Comparison of ENCODE assay signal across 24 mouse cellular contexts in genomic region chr13:54037936-54038335, GRCm38 (mm10). TPM values are rescaled to one million over a fixed set of nuclear protein-coding genes. Genes with fewer than 3 reads are reported as not detected.
DNase-seq lines count a peak whose midpoint lies in the region; ATAC-seq and TF ChIP-seq lines count a peak whose summit lies in the region.
"Had no signal": no experiment of that assay in that cellular context is flagged by ENCODE, and none has a peak within 500 bp of the region (broad histone marks: within the 10 kb centered on the region; RNA-seq: fewer than 3 reads in every experiment).

No protein-coding gene starts in this region.

- no peaks in the 10 kb centered on the region for H3K36me3 ChIP-seq in lung, embryonic 14.5 days (ENCODE audit: insufficient read depth)
- H3K36me3 ChIP-seq: embryonic facial prominence, embryonic 10.5 days; forebrain, embryonic 10.5 days; G1E; heart, embryonic 15.5 days; hindbrain, embryonic 12.5 days had no signal

- H3K4me3 ChIP-seq in lung, embryonic 14.5 days (ENCODE audit: low read depth, low read length), result no peak overlapping the region
- H3K4me3 ChIP-seq: embryonic facial prominence, embryonic 10.5 days; forebrain, embryonic 10.5 days; gastrocnemius, adult 2 months; heart, embryonic 15.5 days; hindbrain, embryonic 12.5 days had no signal

- DNase-seq in heart, postnatal 4 days, result peak; percentile 8
- no peak for DNase-seq in heart, adult 8-10 months (ENCODE audit: low spot score)
- DNase-seq in lung, embryonic 14.5 days, result peak; percentile 20
- no peak for DNase-seq in lung, postnatal 36 days
- DNase-seq in 3T3-L1 (ENCODE audit: low read depth, low spot score), result peak; percentile 4
- peak; percentile 0 for DNase-seq in fibroblast of lung, adult 2 months (ENCODE audit: low read depth)
- DNase-seq in adrenal gland, adult 8-10 months, result no peak
- DNase-seq: adrenal gland, postnatal 14 days; B cell, adult 2 months; cerebellum, adult 2 months; cerebellum, postnatal 10 days; gastrocnemius, adult 2 months; gastrocnemius, postnatal 25 days had no signal

- no peaks in the 10 kb centered on the region for H3K4me1 ChIP-seq in lung, embryonic 14.5 days (ENCODE audit: insufficient read depth)
- H3K4me1 ChIP-seq: forebrain, embryonic 10.5 days; heart, embryonic 15.5 days; hindbrain, embryonic 12.5 days had no signal

- H3K9me3 ChIP-seq in lung, embryonic 14.5 days (ENCODE audit: low read depth, low read length), result no peaks in the 10 kb centered on the region
- H3K9me3 ChIP-seq: embryonic facial prominence, embryonic 10.5 days; forebrain, embryonic 10.5 days; G1E; heart, embryonic 15.5 days had no signal

- H3K9ac ChIP-seq in lung, embryonic 14.5 days, result no peak overlapping the region
- H3K9ac ChIP-seq: heart, embryonic 15.5 days; hindbrain, embryonic 12.5 days had no signal

- H3K27me3 ChIP-seq in lung, embryonic 14.5 days (ENCODE audit: insufficient read depth, low read length), result no peaks in the 10 kb centered on the region
- H3K27me3 ChIP-seq: heart, embryonic 15.5 days; hindbrain, embryonic 12.5 days had no signal

- no peak for TF ChIP-seq CTCF in lung, embryonic 14.5 days (IDR thresholded peaks at IDR 0.05; ENCODE audit: low read depth)

- H3K4me2 ChIP-seq in lung, embryonic 14.5 days, result no peak overlapping the region
- H3K4me2 ChIP-seq: heart, embryonic 11.5 days; heart, embryonic 15.5 days; hindbrain, embryonic 12.5 days had no signal

- WGBS in lung, embryonic 14.5 days, result 51% methylated on average over 4 of the region's 4 CpGs

- H3K27ac ChIP-seq in lung, embryonic 14.5 days (ENCODE audit: low read depth), result no peak overlapping the region
- H3K27ac ChIP-seq: embryonic facial prominence, embryonic 10.5 days; forebrain, embryonic 10.5 days; gastrocnemius, adult 2 months; heart, embryonic 15.5 days; hindbrain, embryonic 12.5 days had no signal

- no peak for ATAC-seq in lung, embryonic 14.5 days (ENCODE audit: insufficient read depth)
- ATAC-seq: CD4-positive, CD25-positive, alpha-beta regulatory T cell, adult 4 months; forebrain, embryonic 14.5 days; hindbrain, embryonic 16.5 days; inflammation-experienced regulatory T-cells, adult 6 months had no signal

RNA-seq across cellular contexts. Expression of gene Drd1, which starts 17.6 kb away (rescaled TPM):
- total RNA-seq in heart, postnatal 4 days (2021), result under 1 TPM; 0.16 to 0.33 TPM
- under 1 TPM; 0.17 to 0.53 (median 0.25) TPM for total RNA-seq in heart, adult 8-10 months (2022)
- 0.24 TPM in 1 of 2 replicates, not detected in the other for polyA plus RNA-seq in lung, embryonic 14.5 days (2014; fragmentation: Nextera tagmentation; extraction: Ambion mirVana)
- total RNA-seq in adrenal gland, adult 8-10 months (2022), result under 1 TPM in 3 of 4 experiments, not detected in 1; 0.07 to 0.15 (median 0.11) TPM
- total RNA-seq: granulocyte monocyte progenitor cell, adult 5-6 weeks had no signal
- polyA plus RNA-seq: CD4-positive, CD25-positive, alpha-beta regulatory T cell, adult 4 months; forebrain, embryonic 10.5 days; G1E; heart, embryonic 11.5 days had no signal

RNA-seq across cellular contexts. Expression of gene Sfxn1, which starts 33.7 kb away (rescaled TPM):
- 10 to 100 TPM; 13.5 to 16.5 TPM for total RNA-seq in heart, postnatal 4 days (2021)
- total RNA-seq in heart, adult 8-10 months (2022), result 1 to 10 TPM; 6.5 to 9.9 (median 8.4) TPM
- polyA plus RNA-seq in lung, embryonic 14.5 days (2014; fragmentation: Nextera tagmentation; extraction: Ambion mirVana), result 81.4 and 83.1 TPM in 2 replicates
- 10 to 100 TPM; 46.9 to 62.5 (median 52.4) TPM for total RNA-seq in adrenal gland, adult 8-10 months (2022)

Comparison
In these comparisons a context has a peak if more than half of its experiments do, and no peak if none do; other contexts are left out.
1. DNase-seq: peak in heart, postnatal 4 days (single experiment), lung, embryonic 14.5 days (single experiment), 3T3-L1 (single experiment) and fibroblast of lung, adult 2 months (single experiment); none in heart, adult 8-10 months (single experiment), lung, postnatal 36 days (single experiment) and adrenal gland, adult 8-10 months (single experiment).